Comparison of ENCODE assay signal across 11 mouse cellular contexts in genomic region chr17:53465569-53465968, GRCm38 (mm10). TPM values are rescaled to one million over a fixed set of nuclear protein-coding genes. Genes with fewer than 3 reads are reported as not detected.
DNase-seq lines count a peak whose midpoint lies in the region; ATAC-seq lines count a peak whose summit lies in the region.
"Had no signal": no experiment of that assay in that cellular context is flagged by ENCODE, and none has a peak within 500 bp of the region (broad histone marks: within the 10 kb centered on the region; RNA-seq: fewer than 3 reads in every experiment).

No protein-coding gene starts in this region.

- H3K4me1 ChIP-seq in liver, embryonic 11.5 days (replicated peaks; ENCODE audit: control insufficient read depth, insufficient read depth, low read length), result 0 out of 2 replicates have a peak, but pooled peaks cover 2% of the 10 kb centered on the region

- WGBS in liver, embryonic 11.5 days, result 42% methylated on average over 4 of the region's 4 CpGs

- no peak overlapping the region for H3K4me2 ChIP-seq in liver, embryonic 11.5 days

- peak; percentile 24 for DNase-seq in adrenal gland, postnatal 10 days
- no peak for DNase-seq in adrenal gland, postnatal 25 days
- DNase-seq in ovary, postnatal 36 days (ENCODE audit: low spot score), result peak; percentile 10
- DNase-seq in ovary, adult 18-20 months (ENCODE audit: low spot score), result no peak
- DNase-seq in liver, embryonic 11.5 days (ENCODE audit: low spot score), result no peak
- peak; percentile 34 for DNase-seq in thymus, postnatal 25 days
- DNase-seq in frontal cortex, adult 2 months (ENCODE audit: extremely low spot score in 1 of 2, low spot score in 1 of 2), result no peak
- no peak for DNase-seq in left cerebral cortex, postnatal 36 days (ENCODE audit: low spot score in 2 of 2)
- DNase-seq: cerebellum, postnatal 25 days had no signal

- no peaks in the 10 kb centered on the region for H3K27me3 ChIP-seq in liver, embryonic 11.5 days (replicated peaks; ENCODE audit: control insufficient read depth, insufficient read depth, low read length)

- H3K27ac ChIP-seq in liver, embryonic 11.5 days (ENCODE audit: low read depth, low read length), result no peak overlapping the region
- H3K27ac ChIP-seq: heart, embryonic 10.5 days had no signal

- no peak overlapping the region for H3K9ac ChIP-seq in liver, embryonic 11.5 days (ENCODE audit: low read depth, low read length)

- H3K4me3 ChIP-seq in liver, embryonic 11.5 days (ENCODE audit: low read depth, low read length), result no peak overlapping the region
- H3K4me3 ChIP-seq: heart, embryonic 10.5 days; myocyte had no signal

- intact Hi-C loops in left cerebral cortex, postnatal 36 days (cut with DNase I), result no loop called here

- no peaks in the 10 kb centered on the region for H3K9me3 ChIP-seq in liver, embryonic 11.5 days (ENCODE audit: control insufficient read depth, low read length)
- H3K9me3 ChIP-seq: heart, embryonic 10.5 days had no signal

- no peaks in the 10 kb centered on the region for H3K36me3 ChIP-seq in liver, embryonic 11.5 days (ENCODE audit: control insufficient read depth, insufficient read depth, low read length)
- H3K36me3 ChIP-seq: heart, embryonic 10.5 days had no signal

- peak; percentile 34; the same call in 1 of the 2 replicates for ATAC-seq in liver, embryonic 11.5 days (replicated peaks; ENCODE audit: low FRiP score)

RNA-seq across cellular contexts. Expression of gene Efhb, which starts 2.4 kb away (rescaled TPM):
- total RNA-seq in adrenal gland, postnatal 10 days (2021), result under 1 TPM; 0.67 to 0.69 TPM
- 0.43 and 0.52 TPM in 2 replicates for total RNA-seq in adrenal gland, postnatal 25 days (2021)
- 0.08 and 0.19 TPM in 2 replicates for polyA plus RNA-seq in liver, embryonic 11.5 days (2014; fragmentation: Nextera tagmentation; extraction: Ambion mirVana)
- 0.32 TPM in 2 replicates for polyA plus RNA-seq in frontal cortex, adult 2 months (2012; rRNA removed)
- under 1 TPM; 0.22 to 0.25 TPM for total RNA-seq in left cerebral cortex, postnatal 36 days (2021)

RNA-seq across cellular contexts. Expression of gene Rab5a, which starts 13.5 kb away (rescaled TPM):
- total RNA-seq in adrenal gland, postnatal 10 days (2021), result 10 to 100 TPM; 73.3 to 79.8 TPM
- total RNA-seq in adrenal gland, postnatal 25 days (2021), result 101 and 109 TPM in 2 replicates
- 57.4 and 59.7 TPM in 2 replicates for polyA plus RNA-seq in liver, embryonic 11.5 days (2014; fragmentation: Nextera tagmentation; extraction: Ambion mirVana)
- polyA plus RNA-seq in frontal cortex, adult 2 months (2012; rRNA removed), result 89.2 and 98.1 TPM in 2 replicates
- total RNA-seq in left cerebral cortex, postnatal 36 days (2021), result 100 to 1,000 TPM; 127 to 131 TPM

Comparison
In these comparisons a context has a peak if more than half of its experiments do, and no peak if none do; other contexts are left out.
1. DNase-seq: peak in adrenal gland, postnatal 10 days (single experiment), ovary, postnatal 36 days (single experiment) and thymus, postnatal 25 days (single experiment); none in adrenal gland, postnatal 25 days (single experiment), ovary, adult 18-20 months (single experiment), liver, embryonic 11.5 days (single experiment), frontal cortex, adult 2 months (0 of 2) and left cerebral cortex, postnatal 36 days (0 of 2).